Mouse (Mus musculus): ENCODE measurements at regions not wholly inside any gene's neighbourhood (a gene's known extent, or its start where the extent isn't known, plus 50 kb on each side); places are given as distances from the start of the nearest gene placed in this dataset.

- TF ChIP-seq CTCF (IDR thresholded peaks at IDR 0.05; ENCODE audit: borderline replicate concordance, insufficient read depth, low read depth, low read length): no peak
- no peak for TF ChIP-seq POLR2A (IDR thresholded peaks at IDR 0.05; ENCODE audit: borderline replicate concordance, insufficient read depth, low read length)
Observed at GRCm38 (mm10) chr14:102031047-102031903, 301.5 kb downstream of the Lmo7 start.

Measured in cerebellum, adult 2 months (tissue).